Mouse (Mus musculus) megakaryocyte, embryonic 14.5 days (primary cell): ENCODE measurements around the gene Paxip1.

Experiments
- FLI1 ChIP-seq: IDR thresholded peaks from 2 replicates; pipeline ENCODE4 v1.6.1; 2012; ENCODE audit warnings: low read length, inconsistent platforms, mixed read lengths
- GATA1 ChIP-seq: IDR thresholded peaks from 3 replicates; pipeline ENCODE4 v1.6.1; 2012; ENCODE audit warnings: mixed read lengths, low read length, inconsistent platforms, borderline replicate concordance

GRCm38 (mm10) chr5:27731392-27731791 is 60.1 kb downstream of the Paxip1 start:
- TF ChIP-seq FLI1, result no peak
- no peak for TF ChIP-seq GATA1
